Comparison of ENCODE assay signal across 21 mouse cellular contexts in genomic region chr1:128723843-128724242, GRCm38 (mm10).
DNase-seq lines count a peak whose midpoint lies in the region; ATAC-seq and TF ChIP-seq lines count a peak whose summit lies in the region.
"Had no signal": no experiment of that assay in that cellular context is flagged by ENCODE, and none has a peak within 500 bp of the region (broad histone marks: within the 10 kb centered on the region; RNA-seq: fewer than 3 reads in every experiment).

No protein-coding gene starts in this region.

- H3K9me3 ChIP-seq in kidney, embryonic 15.5 days (replicated peaks): no peaks in the 10 kb centered on the region
- H3K9me3 ChIP-seq: embryonic facial prominence, embryonic 12.5 days; forebrain, embryonic 15.5 days; heart, embryonic 10.5 days; heart, embryonic 15.5 days had no signal

- no peaks in the 10 kb centered on the region for H3K27me3 ChIP-seq in kidney, adult 2 months (replicated peaks; ENCODE audit: control insufficient read depth, insufficient read depth, low read length)
- no peaks in the 10 kb centered on the region for H3K27me3 ChIP-seq in kidney, embryonic 15.5 days
- H3K27me3 ChIP-seq: embryonic facial prominence, embryonic 12.5 days; forebrain, embryonic 15.5 days; heart, embryonic 15.5 days had no signal

- H3K27ac ChIP-seq in kidney, adult 2 months (ENCODE audit: insufficient read depth, low read depth, low read length): no peak overlapping the region; the same call in 1 of the 2 replicates
- no peak overlapping the region for H3K27ac ChIP-seq in kidney, embryonic 15.5 days
- H3K27ac ChIP-seq: embryonic facial prominence, embryonic 12.5 days; forebrain, embryonic 15.5 days; heart, embryonic 10.5 days; heart, embryonic 15.5 days; hindbrain, embryonic 14.5 days had no signal

- ATAC-seq in kidney, embryonic 15.5 days (replicated peaks; ENCODE audit: low FRiP score): no peak
- ATAC-seq in inflammation-experienced regulatory T-cells, adult 6 months: peak; percentile 38
- ATAC-seq: forebrain, embryonic 15.5 days had no signal

- H3K4me3 ChIP-seq in kidney, adult 2 months (ENCODE audit: insufficient read depth, low read depth, low read length): no peak overlapping the region
- H3K4me3 ChIP-seq in kidney, embryonic 15.5 days (replicated peaks): no peak overlapping the region
- H3K4me3 ChIP-seq: embryonic facial prominence, embryonic 12.5 days; forebrain, embryonic 15.5 days; heart, embryonic 10.5 days; heart, embryonic 15.5 days had no signal

- 44% methylated on average over 3 of the region's 3 CpGs for WGBS in kidney, adult 2 months
- WGBS in kidney, embryonic 15.5 days: 36% methylated on average over 3 of the region's 3 CpGs

- H3K36me3 ChIP-seq in kidney, adult 2 months (ENCODE audit: control insufficient read depth, insufficient read depth, low read length): no peaks in the 10 kb centered on the region
- no peaks in the 10 kb centered on the region for H3K36me3 ChIP-seq in kidney, embryonic 15.5 days
- H3K36me3 ChIP-seq: embryonic facial prominence, embryonic 12.5 days; forebrain, embryonic 15.5 days; heart, embryonic 10.5 days; heart, embryonic 15.5 days had no signal

- H3K4me2 ChIP-seq in kidney, embryonic 15.5 days: no peak overlapping the region
- H3K4me2 ChIP-seq: embryonic facial prominence, embryonic 12.5 days; forebrain, embryonic 15.5 days; heart, embryonic 15.5 days; hindbrain, embryonic 14.5 days had no signal

- peaks cover 4% of the 10 kb centered on the region for H3K4me1 ChIP-seq in kidney, adult 2 months (ENCODE audit: control insufficient read depth, insufficient read depth, low read length)
- 0 out of 2 replicates have a peak, but pooled peaks cover 3% of the 10 kb centered on the region for H3K4me1 ChIP-seq in kidney, embryonic 15.5 days
- H3K4me1 ChIP-seq: embryonic facial prominence, embryonic 12.5 days; forebrain, embryonic 15.5 days; heart, embryonic 10.5 days; heart, embryonic 15.5 days had no signal

- no peak for TF ChIP-seq CTCF in kidney, adult 2 months (conservative IDR thresholded peaks at IDR 0.05; ENCODE audit: insufficient read depth, insufficient read length, low read depth, low read length)

- H3K9ac ChIP-seq in kidney, embryonic 15.5 days: no peak overlapping the region
- H3K9ac ChIP-seq: embryonic facial prominence, embryonic 12.5 days; forebrain, embryonic 15.5 days; heart, embryonic 15.5 days; hindbrain, embryonic 14.5 days had no signal

- peak; percentile 59 for DNase-seq in kidney, adult 2 months
- DNase-seq in CD4-positive helper T cell, adult 2 months (ENCODE audit: low read depth, low spot score): peak; percentile 53
- DNase-seq in CD4-positive, CD25-positive, alpha-beta regulatory T cell, adult 2 months (ENCODE audit: low read depth, low spot score): peak; percentile 63
- DNase-seq in spleen, postnatal 36 days (ENCODE audit: low spot score in 2 of 2): no peak
- DNase-seq in spleen, postnatal 14 days (ENCODE audit: low spot score in 2 of 2): no peak
- DNase-seq in adipocyte (ENCODE audit: low spot score): no peak
- DNase-seq: adrenal gland, adult 8-10 months; adrenal gland, postnatal 36 days; cerebellum, adult 11-12 months; cerebellum, adult 9-10 months; cerebellum, postnatal 25 days; gastrocnemius, postnatal 36 days; heart, adult 18-20 months; heart, postnatal 14 days had no signal

- no peak for TF ChIP-seq POLR2A in kidney, adult 2 months (IDR thresholded peaks at IDR 0.05; ENCODE audit: low read depth, low read length)

Comparison
In these comparisons a context has a peak if more than half of its experiments do, and no peak if none do; other contexts are left out.
1. DNase-seq: peak in kidney, adult 2 months (single experiment), CD4-positive helper T cell, adult 2 months (single experiment) and CD4-positive, CD25-positive, alpha-beta regulatory T cell, adult 2 months (single experiment); none in spleen, postnatal 36 days (0 of 2), spleen, postnatal 14 days (0 of 2) and adipocyte (single experiment).